Mouse (Mus musculus) Patski (cell line): Measurements from ENCODE around the gene Gpr157. TPM values are rescaled to one million over a fixed set of nuclear protein-coding genes. Genes with fewer than 3 reads are reported as not detected.

Source experiments
- ATAC-seq: fragments of 100-300 bp; one replicate; pipeline ENCODE4 v1.8.0; 2021
- CTCF ChIA-PET: fragments of 350-600 bp; sonication (Branson Sonifier 250); formaldehyde crosslinking; loops from one replicate; lab custom pipeline; 2022; ENCODE audit warnings: inconsistent platforms; lab: Charles Lee
- POLR2A ChIA-PET: fragments of 350-600 bp; sonication (Branson Sonifier 250); formaldehyde crosslinking; loops from one replicate; lab custom pipeline; 2022; ENCODE audit warnings: antibody characterized with exemption, inconsistent platforms; lab: Charles Lee
- DNase-seq: peaks from one replicate; pipeline ENCODE4 v3.0.0-alpha.2; 2011; ENCODE audit warnings: low read depth, low spot score
- H3K27me3 ChIP-seq: fragments of 371-371 bp; one replicate; pipeline ENCODE4 v1.5.1; 2021
- CTCF ChIP-seq: fragments of 100-300 bp; IDR thresholded peaks from one replicate; pipeline ENCODE4 v1.5.1; 2021
- in situ Hi-C: fragments of 300-500 bp; cut with MboI; formaldehyde crosslinking; loops from 3 replicates; pipeline ENCODE4 v1.11.1; 2018; ENCODE audit warnings: low pct_unique_long_range_greater_than_20kb, mixed read lengths
- polyA plus RNA-seq: library from polyadenylated mRNA; unstranded; gene quantifications from one replicate; pipeline ENCODE4 v1.2.3, GENCODE M21; 2021

The Gpr157 gene
- polyA plus RNA-seq, 1 experiment from 2014 or later: 0.50 TPM

GRCm38 (mm10) chr4:150121430-150121829, 34.3 kb downstream of the Gpr157 start:
- no peak for DNase-seq
- no peak for TF ChIP-seq CTCF
- no peaks in the 10 kb centered on the region for H3K27me3 ChIP-seq
- ChIA-PET POLR2A (interaction anchor here (0.5 kb wide), 1 partner anchor 13 kb away, joined by 3 read pairs; no protein-coding TSS in a partner anchor), CTCF (no interaction called here)
- ATAC-seq: no peak
- in situ Hi-C loops: no loop called here

GRCm38 (mm10) chr4:150122476-150122875, 35.3 kb downstream of the Gpr157 start:
- ChIA-PET POLR2A (no interaction called here), CTCF (no interaction called here)
- TF ChIP-seq CTCF: no peak
- H3K27me3 ChIP-seq: no peaks in the 10 kb centered on the region
- DNase-seq: no peak
- no peak for ATAC-seq
- in situ Hi-C loops: no loop called here

- no peaks in the 10 kb centered on the region for H3K27me3 ChIP-seq
- CTCF ChIA-PET: no interaction called here
- in situ Hi-C loops: no loop called here
- TF ChIP-seq CTCF: no peak
- POLR2A ChIA-PET: interaction anchor here (0.6 kb wide), 1 partner anchor 117 kb away, joined by 3 read pairs; the partner anchor contains the start of gene H6pd
- DNase-seq: no peak
- ATAC-seq: no peak
These were observed 39.2 kb downstream of the Gpr157 start for GRCm38 (mm10) chr4:150126373-150126772.

GRCm38 (mm10) chr4:150127894-150128293, 40.7 kb downstream of the Gpr157 start:
- no peak for DNase-seq
- ChIA-PET CTCF (no interaction called here), POLR2A (no interaction called here)
- TF ChIP-seq CTCF: no peak
- no peaks in the 10 kb centered on the region for H3K27me3 ChIP-seq
- no peak for ATAC-seq
- in situ Hi-C loops: no loop called here

GRCm38 (mm10) chr4:150128571-150128970, 41.4 kb downstream of the Gpr157 start:
- in situ Hi-C loops: no loop called here
- TF ChIP-seq CTCF: no peak
- POLR2A ChIA-PET: no interaction called here
- CTCF ChIA-PET: no interaction called here
- no peak for ATAC-seq
- no peaks in the 10 kb centered on the region for H3K27me3 ChIP-seq
- DNase-seq: no peak

- no peak for DNase-seq
- ChIA-PET POLR2A (interaction anchor here (1.2 kb wide), 1 partner anchor 9 kb away, joined by 4 read pairs; no protein-coding TSS in a partner anchor), CTCF (no interaction called here)
- H3K27me3 ChIP-seq: no peaks in the 10 kb centered on the region
- in situ Hi-C loops: loop anchor here (10.0 kb wide), 1 partner anchor 94 kb away; no protein-coding TSS in a partner anchor
- no peak for ATAC-seq
- no peak for TF ChIP-seq CTCF
These were observed 43.5 kb downstream of the Gpr157 start for GRCm38 (mm10) chr4:150130661-150131060.

- in situ Hi-C loops: loop anchor here (10.0 kb wide), 1 partner anchor 92 kb away; no protein-coding TSS in a partner anchor
- POLR2A ChIA-PET: no interaction called here
- DNase-seq: peak; percentile 57
- H3K27me3 ChIP-seq: no peaks in the 10 kb centered on the region
- no peak for TF ChIP-seq CTCF
- CTCF ChIA-PET: no interaction called here
- ATAC-seq: peak; percentile 75
These were observed 45.6 kb downstream of the Gpr157 start for GRCm38 (mm10) chr4:150132692-150133271.

GRCm38 (mm10) chr4:150135254-150135653, 48.1 kb downstream of the Gpr157 start:
- no peak for ATAC-seq
- no peaks in the 10 kb centered on the region for H3K27me3 ChIP-seq
- ChIA-PET CTCF (interaction anchor here (2.0 kb wide), 1 partner anchor 23 kb away, joined by 5 read pairs; no protein-coding TSS in a partner anchor), POLR2A (no interaction called here)
- in situ Hi-C loops: loop anchor here (10.0 kb wide), 1 partner anchor 90 kb away; no protein-coding TSS in a partner anchor
- no peak for DNase-seq
- TF ChIP-seq CTCF: no peak

- DNase-seq (no peak), ATAC-seq (no peak)
- TF ChIP-seq CTCF: peak; percentile 91
- H3K27me3 ChIP-seq: no peaks in the 10 kb centered on the region
- ChIA-PET POLR2A (no interaction called here), CTCF (interaction anchor here (1.2 kb wide), 1 partner anchor 14 kb away, joined by 5 read pairs; no protein-coding TSS in a partner anchor)
- in situ Hi-C loops: loop anchor here (10.0 kb wide), 1 partner anchor 88 kb away; no protein-coding TSS in a partner anchor
These were observed 49.5 kb downstream of the Gpr157 start for GRCm38 (mm10) chr4:150136693-150137092.

- TF ChIP-seq CTCF: no peak
- no peaks in the 10 kb centered on the region for H3K27me3 ChIP-seq
- in situ Hi-C loops: loop anchor here (10.0 kb wide), 1 partner anchor 87 kb away; no protein-coding TSS in a partner anchor
- ChIA-PET CTCF (interaction anchor here (1.2 kb wide), 1 partner anchor 13 kb away, joined by 5 read pairs; no protein-coding TSS in a partner anchor), POLR2A (no interaction called here)
- ATAC-seq: no peak
- DNase-seq: no peak
These were observed 50.4 kb downstream of the Gpr157 start for GRCm38 (mm10) chr4:150137368-150138083.
